ENCODE assay signal across 26 mouse cellular contexts in the genomic region with DNA sequence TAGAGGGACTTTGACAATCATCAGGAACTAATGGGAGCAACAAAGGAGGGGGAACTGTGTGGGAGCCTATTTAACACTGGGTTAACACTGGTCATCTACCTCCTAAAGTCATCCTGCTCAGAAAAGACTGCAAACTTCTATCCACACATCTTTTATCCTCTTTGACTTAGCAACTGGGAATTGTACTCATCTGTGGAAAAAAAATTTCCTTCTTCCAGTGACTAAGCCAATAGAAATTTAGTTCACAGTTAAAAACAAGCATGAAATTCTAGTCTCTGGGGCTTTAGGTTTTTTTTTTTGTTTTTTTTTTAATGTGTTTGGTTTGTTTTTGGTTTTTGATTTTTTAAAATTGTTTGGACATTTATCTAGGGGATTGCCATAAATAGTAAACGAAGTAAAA.
A peak's percentile ranks its signal among the peaks of the same experiment; 100 is the strongest.
DNase-seq lines count a peak whose midpoint lies in the region; ATAC-seq and TF ChIP-seq lines count a peak whose summit lies in the region.
"Had no signal": no experiment of that assay in that cellular context is flagged by ENCODE, and none has a peak within 500 bp of the region (broad histone marks: within the 10 kb centered on the region; RNA-seq: fewer than 3 reads in every experiment).

No protein-coding gene starts in this region.

- H3K9ac ChIP-seq in embryonic facial prominence, embryonic 14.5 days (ENCODE audit: low read depth, low read length): no peak overlapping the region
- H3K9ac ChIP-seq: embryonic facial prominence, embryonic 15.5 days; forebrain, embryonic 12.5 days; forebrain, embryonic 15.5 days; hindbrain, embryonic 13.5 days; intestine, embryonic 15.5 days had no signal

- no peaks in the 10 kb centered on the region for H3K36me3 ChIP-seq in embryonic facial prominence, embryonic 14.5 days (ENCODE audit: control insufficient read depth, insufficient read depth, low read length)
- no peaks in the 10 kb centered on the region for H3K36me3 ChIP-seq in embryonic facial prominence, embryonic 10.5 days (replicated peaks)
- H3K36me3 ChIP-seq in testis, adult 2 months (ENCODE audit: control insufficient read depth, insufficient read depth, low read length): no peaks in the 10 kb centered on the region
- H3K36me3 ChIP-seq: embryonic facial prominence, embryonic 15.5 days; forebrain, embryonic 12.5 days; forebrain, embryonic 15.5 days; G1E; hindbrain, embryonic 10.5 days; intestine, embryonic 15.5 days had no signal

- H3K4me2 ChIP-seq in embryonic facial prominence, embryonic 14.5 days (ENCODE audit: low read depth, low read length): no peak overlapping the region
- H3K4me2 ChIP-seq: embryonic facial prominence, embryonic 15.5 days; forebrain, embryonic 12.5 days; forebrain, embryonic 15.5 days; heart, embryonic 11.5 days; hindbrain, embryonic 13.5 days; intestine, embryonic 15.5 days had no signal

- no peak for TF ChIP-seq POLR2A in testis, adult 2 months (IDR thresholded peaks at IDR 0.05; ENCODE audit: control insufficient read depth, low read depth, low read length)

- DNase-seq in embryonic facial prominence, embryonic 14.5 days (ENCODE audit: low spot score): no peak
- no peak for DNase-seq in embryonic facial prominence, embryonic 10.5 days (ENCODE audit: low spot score)
- DNase-seq in testis, postnatal 10 days (ENCODE audit: low spot score): no peak
- DNase-seq in skeletal muscle tissue, adult 2 months (ENCODE audit: low read depth, low spot score): peak; percentile 11
- DNase-seq in urinary bladder, postnatal 4 days (ENCODE audit: low spot score in 2 of 2): no peak
- DNase-seq: adrenal gland, adult 8-10 months; B cell, adult 2 months; cerebellum, adult 11-12 months; cerebellum, adult 8-10 months; cerebellum, postnatal 36 days; embryo, embryonic 11 days; gastrocnemius, postnatal 14 days; heart, adult 11 months; heart, postnatal 36 days had no signal

- H3K27ac ChIP-seq in embryonic facial prominence, embryonic 14.5 days (replicated peaks; ENCODE audit: low read depth, low read length): 0 out of 2 replicates have a peak overlapping the region, but pooled peaks have one; percentile 13
- no peak overlapping the region for H3K27ac ChIP-seq in embryonic facial prominence, embryonic 10.5 days (replicated peaks)
- H3K27ac ChIP-seq in testis, adult 2 months (ENCODE audit: control insufficient read depth, insufficient read depth, low read depth, low read length): peak overlapping the region; percentile 70; the same call in 1 of the 2 replicates
- H3K27ac ChIP-seq: embryonic facial prominence, embryonic 15.5 days; forebrain, embryonic 12.5 days; forebrain, embryonic 15.5 days; hindbrain, embryonic 10.5 days; hindbrain, embryonic 13.5 days; intestine, embryonic 15.5 days had no signal

- no peaks in the 10 kb centered on the region for H3K9me3 ChIP-seq in embryonic facial prominence, embryonic 14.5 days (ENCODE audit: control insufficient read depth, low read length)
- no peaks in the 10 kb centered on the region for H3K9me3 ChIP-seq in embryonic facial prominence, embryonic 10.5 days
- H3K9me3 ChIP-seq: embryonic facial prominence, embryonic 15.5 days; forebrain, embryonic 12.5 days; forebrain, embryonic 15.5 days; hindbrain, embryonic 10.5 days; hindbrain, embryonic 13.5 days; intestine, embryonic 15.5 days had no signal

- no peak overlapping the region for H3K4me3 ChIP-seq in embryonic facial prominence, embryonic 14.5 days (ENCODE audit: low read depth, low read length)
- no peak overlapping the region for H3K4me3 ChIP-seq in embryonic facial prominence, embryonic 10.5 days
- H3K4me3 ChIP-seq in testis, adult 2 months (ENCODE audit: control insufficient read depth, low read depth, low read length): no peak overlapping the region
- H3K4me3 ChIP-seq: embryonic facial prominence, embryonic 15.5 days; erythroblast, embryonic 14.5 days; forebrain, embryonic 12.5 days; forebrain, embryonic 15.5 days; hindbrain, embryonic 10.5 days; hindbrain, embryonic 13.5 days; intestine, embryonic 15.5 days had no signal

- ATAC-seq in embryonic facial prominence, embryonic 14.5 days (ENCODE audit: low read depth): no peak
- ATAC-seq: activated CD4-positive, CD25-positive, alpha-beta regulatory T cell, adult 4 months; forebrain, embryonic 15.5 days; intestine, embryonic 15.5 days had no signal

- no peak for TF ChIP-seq CTCF in testis, adult 2 months (IDR thresholded peaks at IDR 0.05; ENCODE audit: control insufficient read depth, insufficient read depth, insufficient replicate concordance, low read depth, low read length)

- no peaks in the 10 kb centered on the region for H3K27me3 ChIP-seq in embryonic facial prominence, embryonic 14.5 days (replicated peaks; ENCODE audit: control insufficient read depth, insufficient read depth, low read length)
- no peaks in the 10 kb centered on the region for H3K27me3 ChIP-seq in embryonic facial prominence, embryonic 10.5 days (replicated peaks; ENCODE audit: low read depth, poor library complexity, severe bottlenecking)
- no peaks in the 10 kb centered on the region for H3K27me3 ChIP-seq in testis, adult 2 months (ENCODE audit: control insufficient read depth, insufficient read depth, low read length)
- H3K27me3 ChIP-seq: CH12.LX; embryonic facial prominence, embryonic 15.5 days; forebrain, embryonic 12.5 days; forebrain, embryonic 15.5 days; hindbrain, embryonic 13.5 days; intestine, embryonic 15.5 days had no signal

- no peaks in the 10 kb centered on the region for H3K4me1 ChIP-seq in embryonic facial prominence, embryonic 14.5 days (ENCODE audit: control insufficient read depth, insufficient read depth, low read length)
- no peaks in the 10 kb centered on the region for H3K4me1 ChIP-seq in embryonic facial prominence, embryonic 10.5 days
- H3K4me1 ChIP-seq in testis, adult 2 months (ENCODE audit: control insufficient read depth, insufficient read depth, low read length): no peaks in the 10 kb centered on the region
- H3K4me1 ChIP-seq: forebrain, embryonic 12.5 days; hindbrain, embryonic 10.5 days; hindbrain, embryonic 13.5 days; intestine, embryonic 15.5 days had no signal

- 82% methylated on average over 1 of the region's 1 CpGs for WGBS in embryonic facial prominence, embryonic 14.5 days
- 84% methylated on average over 1 of the region's 1 CpGs for WGBS in embryonic facial prominence, embryonic 10.5 days
